Mouse (Mus musculus): ENCODE measurements around the gene Fancc.

GRCm38 (mm10) chr13:63496646-63497582, at the start of gene Fancc:
- TF ChIP-seq CTCF (IDR thresholded peaks at IDR 0.05; ENCODE audit: insufficient read depth, low read length) (no peak), POLR2A (IDR thresholded peaks at IDR 0.05; ENCODE audit: borderline replicate concordance, extremely low read depth, low read depth, low read length) (no peak)
